Mouse (Mus musculus): Measurements from ENCODE around the gene Tfcp2. TPM values are rescaled to one million over a fixed set of nuclear protein-coding genes. Genes with fewer than 3 reads are reported as not detected.
A peak's percentile ranks its signal among the peaks of the same experiment; 100 is the strongest.

The Tfcp2 gene
- total RNA-seq (2021): 10 to 100 TPM; 14.3 to 15.8 TPM
- long read RNA-seq, experiment 1, partial matches to known transcripts: 9 of 14 reads
- long read RNA-seq, experiment 1, other reads (novel, unspliced or antisense): 3 of 14 reads
- long read RNA-seq, experiment 2, partial matches to known transcripts: 12 of 18 reads
- long read RNA-seq, experiment 2, other reads (novel, unspliced or antisense): 4 of 18 reads

- intact Hi-C loops (cut with DNase I): loop anchor here (5.0 kb wide), 1 partner anchor 61 kb away; no protein-coding TSS in a partner anchor
- peak; percentile 97 for DNase-seq
Observed at GRCm38 (mm10) chr15:100551326-100552307, at the start of gene Tfcp2. Gene Tfcp2 (minus strand): TSS chr15:100552008.

GRCm38 (mm10) chr15:100600696-100601272 lies 49.0 kb upstream of the Tfcp2 start:
- intact Hi-C loops (cut with DNase I): loop anchor here (5.0 kb wide), 1 partner anchor 108 kb away; no protein-coding TSS in a partner anchor
- no peak for DNase-seq

GRCm38 (mm10) chr15:100600047-100600695 lies 48.4 kb upstream of the Tfcp2 start:
- intact Hi-C loops (cut with DNase I): loop anchor here (5.0 kb wide), 1 partner anchor 108 kb away; no protein-coding TSS in a partner anchor

GRCm38 (mm10) chr15:100599276-100600046 lies 47.7 kb upstream of the Tfcp2 start, which contains the start of gene Pou6f1:
Gene Pou6f1 (minus strand): TSS chr15:100599984.
- DNase-seq: peak; percentile 69 to 74
- intact Hi-C loops (cut with DNase I): loop anchor here (5.0 kb wide), 1 partner anchor 107 kb away; no protein-coding TSS in a partner anchor

More at GRCm38 (mm10) chr15:100600047-100600695, 48.4 kb upstream of the Tfcp2 start:
- peak; percentile 80 to 84 for DNase-seq

GRCm38 (mm10) chr15:100598883-100599275 lies 47.1 kb upstream of the Tfcp2 start:
- peak; percentile 34 to 53 for DNase-seq
- intact Hi-C loops (cut with DNase I): no loop called here

- intact Hi-C loops (cut with DNase I): no loop called here
- DNase-seq: no peak
Observed at GRCm38 (mm10) chr15:100598287-100598882, 46.6 kb upstream of the Tfcp2 start.

GRCm38 (mm10) chr15:100592817-100593216 lies 41.0 kb upstream of the Tfcp2 start:
- DNase-seq: no peak

GRCm38 (mm10) chr15:100590436-100590835 lies 38.6 kb upstream of the Tfcp2 start:
- intact Hi-C loops (cut with DNase I): no loop called here
- DNase-seq: no peak

More at GRCm38 (mm10) chr15:100592817-100593216, 41.0 kb upstream of the Tfcp2 start:
- intact Hi-C loops (cut with DNase I): no loop called here

- intact Hi-C loops (cut with DNase I): no loop called here
- no peak for DNase-seq
Observed at GRCm38 (mm10) chr15:100588297-100588696, 36.5 kb upstream of the Tfcp2 start.

- no peak for DNase-seq
- intact Hi-C loops (cut with DNase I): no loop called here
Observed at GRCm38 (mm10) chr15:100587166-100587565, 35.4 kb upstream of the Tfcp2 start.

GRCm38 (mm10) chr15:100585931-100586330 lies 34.1 kb upstream of the Tfcp2 start:
- intact Hi-C loops (cut with DNase I): no loop called here
- DNase-seq: no peak

- DNase-seq: no peak
- intact Hi-C loops (cut with DNase I): no loop called here
Observed at GRCm38 (mm10) chr15:100580108-100580507, 28.3 kb upstream of the Tfcp2 start.

- intact Hi-C loops (cut with DNase I): no loop called here
Observed at GRCm38 (mm10) chr15:100577972-100578371, 26.2 kb upstream of the Tfcp2 start.

GRCm38 (mm10) chr15:100576810-100577209 lies 25.0 kb upstream of the Tfcp2 start:
- intact Hi-C loops (cut with DNase I): no loop called here

More at GRCm38 (mm10) chr15:100577972-100578371, 26.2 kb upstream of the Tfcp2 start:
- no peak for DNase-seq

GRCm38 (mm10) chr15:100576392-100576791 lies 24.6 kb upstream of the Tfcp2 start:
- no peak for DNase-seq
- intact Hi-C loops (cut with DNase I): no loop called here

More at GRCm38 (mm10) chr15:100576810-100577209, 25.0 kb upstream of the Tfcp2 start:
- DNase-seq: no peak

GRCm38 (mm10) chr15:100575366-100575765 lies 23.6 kb upstream of the Tfcp2 start:
- intact Hi-C loops (cut with DNase I): no loop called here

GRCm38 (mm10) chr15:100574378-100574777 lies 22.6 kb upstream of the Tfcp2 start:
- DNase-seq: peak in 1 of 2 experiments; percentile 26
- intact Hi-C loops (cut with DNase I): no loop called here

More at GRCm38 (mm10) chr15:100575366-100575765, 23.6 kb upstream of the Tfcp2 start:
- no peak for DNase-seq

GRCm38 (mm10) chr15:100573946-100574345 lies 22.1 kb upstream of the Tfcp2 start:
- peak in 1 of 2 experiments; percentile 21 for DNase-seq

GRCm38 (mm10) chr15:100569239-100569638 lies 17.4 kb upstream of the Tfcp2 start:
- intact Hi-C loops (cut with DNase I): no loop called here
- no peak for DNase-seq

More at GRCm38 (mm10) chr15:100573946-100574345, 22.1 kb upstream of the Tfcp2 start:
- intact Hi-C loops (cut with DNase I): no loop called here
